Mouse (Mus musculus) midbrain, postnatal 0 days (tissue): ENCODE measurements around the gene Foxp1. TPM values are rescaled to one million over a fixed set of nuclear protein-coding genes. Genes with fewer than 3 reads are reported as not detected.

ENCODE experiments used
- ATAC-seq: fragments of 200-750 bp; cut with Nextera tagmentation; 2 replicates; pipeline ENCODE4 v1.8.0; 2017; ENCODE audit warnings: moderate number of reproducible peaks, mild to moderate bottlenecking, moderate TSS enrichment, moderate library complexity; ENCODE audit not compliant: low FRiP score
- DNase-seq: peaks from one replicate; pipeline ENCODE4 v3.0.0-alpha.2; 2015; ENCODE audit warnings: low spot score
- H3K27ac ChIP-seq: fragments of 300-500 bp; sonication (generic); 2 replicates; pipeline ENCODE4 v1.5.1; 2014; ENCODE audit warnings: low read depth, mild to moderate bottlenecking, low read length, mixed read lengths
- H3K27me3 ChIP-seq: fragments of 300-500 bp; sonication (generic); 2 replicates; pipeline ENCODE4 v1.6.1; 2014; ENCODE audit warnings: low read length, control low read depth, mixed read lengths; ENCODE audit not compliant: insufficient read depth
- H3K36me3 ChIP-seq: fragments of 300-500 bp; sonication (generic); 2 replicates; pipeline ENCODE4 v1.6.1; 2014; ENCODE audit warnings: low read length, control low read depth, mixed read lengths; ENCODE audit not compliant: insufficient read depth
- H3K4me1 ChIP-seq: fragments of 300-500 bp; sonication (generic); 2 replicates; pipeline ENCODE4 v1.6.1; 2014; ENCODE audit warnings: mild to moderate bottlenecking, control low read depth, antibody characterized with exemption, low read length, mixed read lengths; ENCODE audit not compliant: insufficient read depth
- H3K4me2 ChIP-seq: fragments of 300-500 bp; sonication (generic); 2 replicates; pipeline ENCODE4 v1.6.1; 2014; ENCODE audit warnings: low read depth, mild to moderate bottlenecking, low read length, mixed read lengths; ENCODE audit not compliant: poor library complexity, severe bottlenecking
- H3K4me3 ChIP-seq: fragments of 300-500 bp; sonication (generic); 2 replicates; pipeline ENCODE4 v1.5.1; 2014; ENCODE audit warnings: low read depth, mild to moderate bottlenecking, low read length, moderate library complexity
- H3K9ac ChIP-seq: fragments of 300-500 bp; sonication (generic); replicated peaks from 2 replicates; pipeline ENCODE4 v1.6.1; 2014; ENCODE audit warnings: mild to moderate bottlenecking, low read length, moderate library complexity, mixed read lengths; ENCODE audit not compliant: poor library complexity, severe bottlenecking
- H3K9me3 ChIP-seq: fragments of 300-500 bp; sonication (generic); 2 replicates; pipeline ENCODE4 v1.6.1; 2016; ENCODE audit warnings: low read length, control low read depth
- CTCF ChIP-seq: IDR thresholded peaks from 2 replicates; pipeline ENCODE4 v1.5.1; 2016; ENCODE audit warnings: antibody characterized with exemption, mild to moderate bottlenecking
- WGBS: fragments of 180-500 bp; shearing (Covaris S2); extraction: QIAGEN DNeasy Blood & Tissue Kit; methylation state at CpG from one replicate; pipeline ENCODE4 v1.1.7; 2014; 5-methylcytosine and 5-hydroxymethylcytosine counted together
- polyA plus RNA-seq: library from polyadenylated mRNA; unstranded; fragments of >200 nt; fragmentation: Nextera tagmentation; extraction: Ambion mirVana; gene quantifications from 2 replicates; pipeline ENCODE4 v1.2.1, GENCODE M21; 2015
- total RNA-seq: library from RNA; depleted of rRNA; stranded (reverse); fragments of >200 nt; gene quantifications from 2 replicates; pipeline ENCODE4 v1.2.3, GENCODE M21; 2014

The Foxp1 gene
- total and polyA plus RNA-seq, 2 experiments from 2014 or later: 71.1 to 74.3 TPM

DNA sequence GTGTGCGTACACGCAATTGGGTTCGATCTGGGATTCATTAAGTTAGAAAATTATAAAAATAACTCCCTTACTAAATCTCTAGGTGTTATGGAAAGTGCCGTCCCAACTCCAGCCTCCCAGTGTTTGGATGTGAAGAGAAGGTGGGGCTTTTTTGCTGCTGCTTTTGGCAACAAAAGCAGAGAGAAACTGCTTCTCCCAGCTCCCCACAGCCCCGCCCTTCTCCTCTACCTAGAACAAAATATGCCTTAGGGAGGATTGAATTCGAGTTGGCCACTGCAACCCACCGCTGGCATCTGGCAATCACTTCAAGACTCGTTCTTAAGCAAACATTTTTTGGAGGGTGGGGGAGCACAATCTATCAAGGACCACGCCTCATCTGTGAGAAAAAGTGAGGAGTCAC is 47.5 kb downstream of the Foxp1 start:
- Histone ChIP-seq H3K4me3 (no peak overlapping the region), H3K36me3 (no peaks in the 10 kb centered on the region), H3K4me1 (no peaks in the 10 kb centered on the region), H3K4me2 (no peak overlapping the region), H3K9ac (no peak overlapping the region), H3K27ac (no peak overlapping the region), H3K27me3 (no peaks in the 10 kb centered on the region), H3K9me3 (no peaks in the 10 kb centered on the region)
- TF ChIP-seq CTCF: no peak
- 84% methylated on average over 9 of the region's 9 CpGs for WGBS
- no peak for ATAC-seq
- DNase-seq: no peak

DNA sequence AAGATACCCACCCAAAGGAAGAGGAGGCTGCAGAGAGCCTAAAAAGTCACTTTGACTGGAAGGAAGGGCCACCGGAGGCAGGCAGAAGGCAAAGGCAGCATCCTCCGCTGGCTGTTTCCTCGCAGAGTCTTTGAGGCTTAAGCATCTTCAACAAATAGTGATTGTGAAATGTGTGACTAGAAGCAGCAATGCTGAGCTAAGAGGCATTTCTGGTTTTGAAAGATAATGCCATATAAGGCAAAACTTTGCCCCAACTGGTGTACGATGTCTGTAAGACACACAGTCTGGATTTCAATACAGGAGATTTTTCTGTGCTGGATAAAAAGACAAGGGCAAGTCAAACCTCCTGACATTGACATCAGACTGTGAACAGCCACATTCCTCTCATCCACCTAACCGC is 51.6 kb downstream of the Foxp1 start:
- DNase-seq (no peak), ATAC-seq (no peak)
- Histone ChIP-seq H3K4me3 (no peak overlapping the region), H3K9me3 (no peaks in the 10 kb centered on the region), H3K4me1 (no peaks in the 10 kb centered on the region), H3K9ac (no peak overlapping the region), H3K27me3 (no peaks in the 10 kb centered on the region), H3K27ac (no peak overlapping the region), H3K4me2 (no peak overlapping the region), H3K36me3 (no peaks in the 10 kb centered on the region)
- TF ChIP-seq CTCF: no peak
- 78% methylated on average over 5 of the region's 5 CpGs for WGBS

- Histone ChIP-seq H3K27me3 (no peaks in the 10 kb centered on the region), H3K4me3 (no peak overlapping the region), H3K9me3 (no peaks in the 10 kb centered on the region), H3K4me2 (no peak overlapping the region), H3K4me1 (no peaks in the 10 kb centered on the region), H3K27ac (no peak overlapping the region), H3K36me3 (no peaks in the 10 kb centered on the region), H3K9ac (no peak overlapping the region)
- no peak for TF ChIP-seq CTCF
- WGBS: 94% methylated on average over 12 of the region's 12 CpGs
- no peak for ATAC-seq
- no peak for DNase-seq
Measured at GRCm38 (mm10) chr6:99469134-99469834, 53.2 kb downstream of the Foxp1 start.

GRCm38 (mm10) chr6:99467831-99468230 is 54.7 kb downstream of the Foxp1 start:
- Histone ChIP-seq H3K36me3 (no peaks in the 10 kb centered on the region), H3K4me1 (no peaks in the 10 kb centered on the region), H3K27me3 (no peaks in the 10 kb centered on the region), H3K27ac (no peak overlapping the region), H3K9me3 (no peaks in the 10 kb centered on the region), H3K4me2 (no peak overlapping the region), H3K9ac (no peak overlapping the region), H3K4me3 (no peak overlapping the region)
- no peak for DNase-seq
- no peak for TF ChIP-seq CTCF
- WGBS: 53% methylated on average over 3 of the region's 3 CpGs
- ATAC-seq: no peak

DNA sequence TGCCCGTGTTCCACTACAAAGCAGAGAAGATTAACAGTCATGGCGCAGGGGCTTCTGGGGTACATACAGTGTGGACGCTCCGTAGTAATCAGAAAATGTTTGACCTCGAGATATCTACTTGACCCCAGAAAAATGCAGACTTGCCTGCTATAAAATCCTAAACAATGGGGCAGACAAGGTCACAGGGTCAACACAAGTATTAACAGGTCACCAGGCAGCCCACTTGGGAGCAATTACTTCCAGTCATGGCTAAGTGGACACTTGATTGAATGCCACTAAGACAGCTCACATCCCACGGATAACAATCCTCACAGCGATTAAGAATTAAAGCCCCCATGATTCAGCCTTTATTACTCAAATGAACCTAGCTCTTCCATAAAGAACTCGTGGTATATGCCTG is 55.4 kb downstream of the Foxp1 start:
- Histone ChIP-seq H3K9me3 (no peaks in the 10 kb centered on the region), H3K4me3 (no peak overlapping the region), H3K9ac (no peak overlapping the region), H3K36me3 (no peaks in the 10 kb centered on the region), H3K27ac (no peak overlapping the region), H3K27me3 (no peaks in the 10 kb centered on the region), H3K4me2 (no peak overlapping the region), H3K4me1 (no peaks in the 10 kb centered on the region)
- no peak for ATAC-seq
- no peak for DNase-seq
- WGBS: 39% methylated on average over 8 of the region's 8 CpGs
- TF ChIP-seq CTCF: no peak

DNA sequence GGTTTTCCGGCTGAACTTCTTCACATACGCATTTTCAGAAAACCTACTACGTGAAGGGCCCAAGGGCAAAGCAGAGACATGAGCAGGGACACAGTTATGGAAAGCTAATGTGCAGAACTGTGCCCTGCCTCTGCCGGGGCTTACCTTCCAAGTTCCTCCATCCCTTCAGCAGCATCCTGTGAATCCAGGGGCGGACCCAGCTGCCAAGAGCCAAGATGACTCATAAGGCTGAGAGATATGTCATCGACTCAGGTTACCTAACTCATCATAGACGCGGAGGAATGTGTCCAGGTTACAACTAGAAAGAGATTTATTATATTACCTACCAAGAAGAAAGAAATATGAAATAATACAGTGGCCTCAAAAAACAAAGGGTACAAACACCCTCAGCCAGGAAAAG is 56.2 kb downstream of the Foxp1 start:
- H3K9me3 ChIP-seq: no peaks in the 10 kb centered on the region
- DNase-seq (no peak), ATAC-seq (no peak)
- no peak overlapping the region for H3K4me3 ChIP-seq
- TF ChIP-seq CTCF: no peak
- no peak overlapping the region for H3K9ac ChIP-seq
- no peaks in the 10 kb centered on the region for H3K27me3 ChIP-seq
- WGBS: 89% methylated on average over 8 of the region's 8 CpGs
- H3K4me1 ChIP-seq: no peaks in the 10 kb centered on the region
- no peaks in the 10 kb centered on the region for H3K36me3 ChIP-seq
- H3K4me2 ChIP-seq: no peak overlapping the region
- no peak overlapping the region for H3K27ac ChIP-seq
